In the genomic region with DNA sequence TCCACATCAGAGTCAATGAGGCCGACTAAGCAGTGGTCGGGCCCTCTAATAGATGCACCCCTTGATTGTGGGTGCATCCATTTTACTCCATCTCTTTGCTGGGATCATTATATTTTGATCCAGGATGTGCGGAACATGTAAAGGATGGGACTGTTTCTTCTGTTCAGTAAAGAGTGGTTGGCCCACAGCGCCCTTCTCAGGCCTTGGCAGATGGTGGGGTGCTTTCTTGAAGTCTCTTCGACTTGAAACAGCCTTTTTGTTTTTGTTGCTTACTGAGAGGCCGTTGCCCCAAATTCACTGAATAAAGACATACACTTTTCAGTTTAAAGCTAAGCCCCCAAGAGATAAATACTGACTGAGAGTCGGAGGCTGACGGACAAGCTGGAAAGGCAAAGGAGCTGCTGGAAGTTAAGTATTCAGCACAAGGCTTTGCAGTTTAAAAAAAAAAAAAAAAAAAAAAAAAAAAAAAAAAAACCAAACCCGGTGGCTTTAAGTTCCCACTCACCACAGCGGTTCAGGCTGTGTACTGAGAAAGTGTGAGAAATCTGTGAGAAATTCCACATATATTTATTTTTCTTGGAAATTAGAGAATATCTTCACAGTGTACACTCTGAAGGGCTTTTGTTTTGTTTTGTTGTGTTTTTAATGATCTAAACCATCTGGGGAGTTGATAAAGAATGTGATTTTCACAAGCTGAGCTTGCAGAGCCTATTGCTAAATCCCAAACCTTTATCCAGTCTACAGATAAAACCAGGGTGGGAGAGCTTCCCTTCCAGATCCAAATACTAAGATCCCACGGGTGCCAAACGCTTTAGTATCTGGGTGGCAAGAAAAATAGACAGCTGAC, we compare ENCODE assay signal across 9 mouse cellular contexts.
DNase-seq lines count a peak whose midpoint lies in the region.
"Had no signal": no experiment of that assay in that cellular context is flagged by ENCODE, and none has a peak within 500 bp of the region (broad histone marks: within the 10 kb centered on the region; RNA-seq: fewer than 3 reads in every experiment).

No protein-coding gene starts in this region.

- H3K4me1 ChIP-seq in midbrain, embryonic 10.5 days: peaks cover 29% of the 10 kb centered on the region

- no peaks in the 10 kb centered on the region for H3K36me3 ChIP-seq in midbrain, embryonic 10.5 days
- H3K36me3 ChIP-seq: embryonic facial prominence, embryonic 13.5 days had no signal

- peak overlapping the region; percentile 88 for H3K27ac ChIP-seq in midbrain, embryonic 10.5 days (replicated peaks)
- H3K27ac ChIP-seq: embryonic facial prominence, embryonic 13.5 days had no signal

- no peaks in the 10 kb centered on the region for H3K9me3 ChIP-seq in midbrain, embryonic 10.5 days (replicated peaks)
- H3K9me3 ChIP-seq: embryonic facial prominence, embryonic 13.5 days had no signal

- no peaks in the 10 kb centered on the region for H3K27me3 ChIP-seq in midbrain, embryonic 10.5 days (ENCODE audit: low read depth, poor library complexity, severe bottlenecking)
- H3K27me3 ChIP-seq: embryonic facial prominence, embryonic 13.5 days had no signal

- no peak overlapping the region for H3K4me3 ChIP-seq in midbrain, embryonic 10.5 days
- H3K4me3 ChIP-seq: embryonic facial prominence, embryonic 13.5 days had no signal

- 44% methylated on average over 12 of the region's 12 CpGs for WGBS in midbrain, embryonic 10.5 days

- peak; percentile 95 for DNase-seq in heart, adult 11 months
- DNase-seq in heart, adult 8-10 months (ENCODE audit: low spot score): no peak
- peak; percentile 31 for DNase-seq in brain, adult 2 months (ENCODE audit: low read depth, low spot score)
- DNase-seq in heart, adult 9 months (ENCODE audit: low spot score in 2 of 2): peak; percentile 68 to 69
- peak; percentile 15 for DNase-seq in midbrain, embryonic 10.5 days (ENCODE audit: low spot score)
- no peak for DNase-seq in urinary bladder, postnatal 25 days (ENCODE audit: low spot score)
- DNase-seq in left cerebral cortex, adult 11 months (ENCODE audit: low spot score): no peak
- no peak for DNase-seq in spleen, postnatal 10 days (ENCODE audit: low spot score in 2 of 2)

Comparison
In these comparisons a context has a peak if more than half of its experiments do, and no peak if none do; other contexts are left out.
1. DNase-seq: peak in heart, adult 11 months (single experiment), brain, adult 2 months (single experiment), heart, adult 9 months (2 of 2) and midbrain, embryonic 10.5 days (single experiment); none in heart, adult 8-10 months (single experiment), urinary bladder, postnatal 25 days (single experiment), left cerebral cortex, adult 11 months (single experiment) and spleen, postnatal 10 days (0 of 2).